Mouse (Mus musculus) stomach, postnatal 0 days (tissue): ENCODE results near the gene Dnaaf5.

Experiments used
- CTCF ChIP-seq: IDR thresholded peaks from 2 replicates; pipeline ENCODE4 v1.5.1; 2016; ENCODE audit warnings: antibody characterized with exemption, low read depth, mild to moderate bottlenecking, moderate library complexity
- EP300 ChIP-seq: optimal IDR thresholded peaks from 2 replicates; pipeline ENCODE3; 2016; ENCODE audit warnings: antibody characterized with exemption

DNA sequence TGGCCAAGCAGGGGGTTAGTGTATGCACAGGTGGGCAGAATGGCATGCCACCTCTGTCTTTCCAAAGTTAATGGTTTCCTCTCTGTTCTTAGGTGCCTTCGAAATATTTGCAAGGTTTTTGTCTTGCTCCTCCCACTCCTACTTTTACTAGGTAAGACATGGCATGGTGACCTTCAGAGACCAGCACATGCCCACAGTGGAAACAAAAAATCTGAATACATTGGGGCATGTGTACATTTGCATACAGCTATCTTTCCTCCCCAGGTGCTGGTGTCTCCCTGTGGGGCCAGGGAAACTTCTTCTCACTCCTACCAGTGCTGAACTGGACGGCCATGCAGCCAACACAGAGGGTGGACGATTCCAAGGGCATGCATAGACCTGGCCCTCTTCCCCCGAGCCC is 84.4 kb downstream of the Dnaaf5 start:
- no peak for TF ChIP-seq CTCF
- TF ChIP-seq EP300: no peak
